Mouse (Mus musculus) testis, adult 10 weeks (tissue): ENCODE measurements around the gene Lhfpl4. TPM values are rescaled to one million over a fixed set of nuclear protein-coding genes. Genes with fewer than 3 reads are reported as not detected.

Source experiments
- polyA plus RNA-seq: library from polyadenylated mRNA; stranded (reverse); fragments of 350-450 nt; fragmentation: Illumina TruSeq; extraction: RNeasy Lipid Tissue Mini Kit (QIAGEN cat#74804); gene quantifications from one replicate; pipeline ENCODE4 v1.2.3, GENCODE M21; 2014; ENCODE audit warnings: low read depth, low replicate concordance

Gene Lhfpl4
- polyA plus RNA-seq, result 0.13 TPM

GRCm38 (mm10) chr6:113194841-113195595 lies at the start of gene Lhfpl4:
Gene Lhfpl4, minus strand, starts transcription at chr6:113195384.

GRCm38 (mm10) chr6:113237542-113238270 lies 42.5 kb upstream of the Lhfpl4 start, which contains the start of gene Mtmr14:
Gene Mtmr14, plus strand, starts transcription at chr6:113237843.

Other genes with a start within 250 kb of the Lhfpl4 start
- gene Srgap3, start 248.1 kb downstream of the Lhfpl4 start, polyA plus RNA-seq, result 9.6 TPM
- gene Thumpd3, start 149.2 kb downstream of the Lhfpl4 start, polyA plus RNA-seq, result 298 TPM
- 73.8 TPM for gene Setd5, start 118.0 kb downstream of the Lhfpl4 start, polyA plus RNA-seq
- 15.5 TPM for gene Mtmr14, start 42.5 kb upstream of the Lhfpl4 start, polyA plus RNA-seq
- gene Cpne9, start 86.9 kb upstream of the Lhfpl4 start, polyA plus RNA-seq, result not detected
- gene Brpf1, start 111.8 kb upstream of the Lhfpl4 start, polyA plus RNA-seq, result 3.9 TPM
- gene Ogg1, start 131.6 kb upstream of the Lhfpl4 start, polyA plus RNA-seq, result 3.3 TPM
- gene Camk1, start 148.6 kb upstream of the Lhfpl4 start, polyA plus RNA-seq, result 1.4 TPM
- 2.1 TPM for gene Tada3, start 182.5 kb upstream of the Lhfpl4 start, polyA plus RNA-seq
- 32.3 TPM for gene Arpc4, start 182.7 kb upstream of the Lhfpl4 start, polyA plus RNA-seq
- gene Ttll3, start 193.9 kb upstream of the Lhfpl4 start, polyA plus RNA-seq, result 10.6 TPM
- 0.28 TPM for gene Rpusd3, start 224.0 kb upstream of the Lhfpl4 start, polyA plus RNA-seq
- gene Cidec, start 240.4 kb upstream of the Lhfpl4 start, polyA plus RNA-seq, result 0.11 TPM
- gene Jagn1, start 247.2 kb upstream of the Lhfpl4 start, polyA plus RNA-seq, result 25.8 TPM